ENCODE assay signal across 9 mouse cellular contexts in genomic region chr15:78514393-78515146, GRCm38 (mm10). TPM values are rescaled to one million over a fixed set of nuclear protein-coding genes. Genes with fewer than 3 reads are reported as not detected.
DNase-seq lines count a peak whose midpoint lies in the region; ATAC-seq and TF ChIP-seq lines count a peak whose summit lies in the region.
"Had no signal": no experiment of that assay in that cellular context is flagged by ENCODE, and none has a peak within 500 bp of the region (broad histone marks: within the 10 kb centered on the region; RNA-seq: fewer than 3 reads in every experiment).

No protein-coding gene starts in this region.

- DNase-seq in brain, adult 2 months (ENCODE audit: low read depth, low spot score), result peak; percentile 89
- DNase-seq in heart, embryonic 10.5 days (ENCODE audit: low spot score), result peak; percentile 86
- DNase-seq in kidney, postnatal 4 days, result peak; percentile 87 to 88
- DNase-seq in liver, postnatal 0 days, result peak; percentile 82
- peak; percentile 49 for DNase-seq in retina, adult 2 months (ENCODE audit: low read depth, low spot score)
- peak; percentile 66 to 76 for DNase-seq in thymus, postnatal 36 days

- WGBS in heart, embryonic 10.5 days, result 30% methylated on average over 7 of the region's 7 CpGs
- 27% methylated on average over 7 of the region's 7 CpGs for WGBS in liver, postnatal 0 days (ENCODE audit: insufficient replicate concordance)

- no peaks in the 10 kb centered on the region for H3K27me3 ChIP-seq in E14TG2a.4 (ENCODE audit: insufficient read depth, low read length)
- H3K27me3 ChIP-seq in heart, embryonic 10.5 days (ENCODE audit: insufficient read depth, poor library complexity, severe bottlenecking), result no peaks in the 10 kb centered on the region
- no peaks in the 10 kb centered on the region for H3K27me3 ChIP-seq in liver, postnatal 0 days (ENCODE audit: insufficient read depth, low read length)
- H3K27me3 ChIP-seq: midbrain, embryonic 12.5 days had no signal

- no peaks in the 10 kb centered on the region for H3K36me3 ChIP-seq in E14TG2a.4 (ENCODE audit: insufficient read depth, low read length)
- H3K36me3 ChIP-seq in heart, embryonic 10.5 days, result no peaks in the 10 kb centered on the region
- no peaks in the 10 kb centered on the region for H3K36me3 ChIP-seq in liver, postnatal 0 days (replicated peaks; ENCODE audit: insufficient read depth, low read length)
- H3K36me3 ChIP-seq: midbrain, embryonic 12.5 days had no signal

- H3K9ac ChIP-seq in liver, postnatal 0 days (replicated peaks), result no peak overlapping the region
- H3K9ac ChIP-seq: midbrain, embryonic 12.5 days had no signal

- no peaks in the 10 kb centered on the region for H3K9me3 ChIP-seq in E14TG2a.4 (ENCODE audit: low read length)
- H3K9me3 ChIP-seq in heart, embryonic 10.5 days, result no peaks in the 10 kb centered on the region
- H3K9me3 ChIP-seq in liver, postnatal 0 days (ENCODE audit: low read length), result no peaks in the 10 kb centered on the region
- H3K9me3 ChIP-seq: midbrain, embryonic 12.5 days had no signal

- TF ChIP-seq EP300 in liver, postnatal 0 days (IDR thresholded peaks at IDR 0.05; ENCODE audit: low read depth), result no peak

- peak; percentile 53 for ATAC-seq in liver, postnatal 0 days

- peaks cover 31% of the 10 kb centered on the region for H3K4me1 ChIP-seq in E14TG2a.4 (replicated peaks; ENCODE audit: low read depth, low read length)
- H3K4me1 ChIP-seq in embryonic fibroblast, embryonic 13.5 days (ENCODE audit: control insufficient read depth, insufficient read depth, low read length), result no peaks in the 10 kb centered on the region
- peaks cover 25% of the 10 kb centered on the region for H3K4me1 ChIP-seq in heart, embryonic 10.5 days
- H3K4me1 ChIP-seq in liver, postnatal 0 days (ENCODE audit: insufficient read depth), result peaks cover 24% of the 10 kb centered on the region

- no peak overlapping the region for H3K27ac ChIP-seq in embryonic fibroblast, embryonic 13.5 days (ENCODE audit: insufficient read depth, low read length)
- H3K27ac ChIP-seq in heart, embryonic 10.5 days, result peak overlapping the region; percentile 25
- H3K27ac ChIP-seq in liver, postnatal 0 days (ENCODE audit: low read depth), result no peak overlapping the region
- H3K27ac ChIP-seq: midbrain, embryonic 12.5 days had no signal

- TF ChIP-seq POLR2A in embryonic fibroblast, embryonic 13.5 days (IDR thresholded peaks at IDR 0.05; ENCODE audit: low read depth, low read length), result no peak

- no peak overlapping the region for H3K4me2 ChIP-seq in liver, postnatal 0 days (ENCODE audit: low read depth, low read length)
- H3K4me2 ChIP-seq: midbrain, embryonic 12.5 days had no signal

- peak; percentile 97 for TF ChIP-seq CTCF in E14TG2a.4 (conservative IDR thresholded peaks at IDR 0.05; ENCODE audit: low read length)
- TF ChIP-seq CTCF in embryonic fibroblast, embryonic 13.5 days (IDR thresholded peaks at IDR 0.05; ENCODE audit: borderline replicate concordance, insufficient read depth, low read length), result peak; percentile 81; the same call in 1 of the 2 replicates
- TF ChIP-seq CTCF in liver, postnatal 0 days (IDR thresholded peaks at IDR 0.05; ENCODE audit: low read depth), result peak; percentile 95

- H3K4me3 ChIP-seq in E14TG2a.4 (replicated peaks; ENCODE audit: low read length), result no peak overlapping the region
- no peak overlapping the region for H3K4me3 ChIP-seq in embryonic fibroblast, embryonic 13.5 days (ENCODE audit: insufficient read depth, low read length)
- H3K4me3 ChIP-seq in heart, embryonic 10.5 days, result no peak overlapping the region
- H3K4me3 ChIP-seq in liver, postnatal 0 days (ENCODE audit: low read depth, low read length), result no peak overlapping the region
- H3K4me3 ChIP-seq: midbrain, embryonic 12.5 days had no signal

RNA-seq across cellular contexts. Expression of gene C1qtnf6, which starts 16.6 kb away (rescaled TPM):
- polyA plus RNA-seq in embryonic fibroblast, embryonic 13.5 days (2011; ENCODE audit: insufficient read length, low read depth, missing spikeins), result 43.5 and 77.1 TPM in 2 replicates
- polyA plus RNA-seq in heart, embryonic 10.5 days (2016; fragmentation: Nextera tagmentation; extraction: Ambion mirVana), result 19.0 and 28.4 TPM in 2 replicates
- polyA plus RNA-seq in liver, postnatal 0 days (2015; fragmentation: Nextera tagmentation; extraction: Ambion mirVana), result 4.3 and 4.4 TPM in 2 replicates

RNA-seq across cellular contexts. Expression of gene Il2rb, which starts 19.5 kb away (rescaled TPM):
- 0.25 TPM in 1 of 2 replicates, not detected in the other for polyA plus RNA-seq in embryonic fibroblast, embryonic 13.5 days (2011; ENCODE audit: insufficient read length, low read depth, missing spikeins)
- not detected in 2 replicates for polyA plus RNA-seq in heart, embryonic 10.5 days (2016; fragmentation: Nextera tagmentation; extraction: Ambion mirVana)
- 2.0 and 2.1 TPM in 2 replicates for polyA plus RNA-seq in liver, postnatal 0 days (2015; fragmentation: Nextera tagmentation; extraction: Ambion mirVana)
- polyA plus RNA-seq: midbrain, embryonic 12.5 days had no signal

RNA-seq across cellular contexts. Expression of gene Sstr3, which starts 29.9 kb away (rescaled TPM):
- polyA plus RNA-seq in embryonic fibroblast, embryonic 13.5 days (2011; ENCODE audit: insufficient read length, low read depth, missing spikeins), result not detected in 2 replicates
- 0.12 TPM in 1 of 2 replicates, not detected in the other for polyA plus RNA-seq in heart, embryonic 10.5 days (2016; fragmentation: Nextera tagmentation; extraction: Ambion mirVana)
- not detected in 2 replicates for polyA plus RNA-seq in liver, postnatal 0 days (2015; fragmentation: Nextera tagmentation; extraction: Ambion mirVana)

RNA-seq across cellular contexts. Expression of gene Tmprss6, which starts 46.1 kb away (rescaled TPM):
- not detected in 2 replicates for polyA plus RNA-seq in embryonic fibroblast, embryonic 13.5 days (2011; ENCODE audit: insufficient read length, low read depth, missing spikeins)
- polyA plus RNA-seq in heart, embryonic 10.5 days (2016; fragmentation: Nextera tagmentation; extraction: Ambion mirVana), result 0.06 and 1.7 TPM in 2 replicates
- 73.4 and 80.3 TPM in 2 replicates for polyA plus RNA-seq in liver, postnatal 0 days (2015; fragmentation: Nextera tagmentation; extraction: Ambion mirVana)

RNA-seq across cellular contexts. Expression of gene Rac2, which starts 58.0 kb away (rescaled TPM):
- 0.37 and 2.2 TPM in 2 replicates for polyA plus RNA-seq in embryonic fibroblast, embryonic 13.5 days (2011; ENCODE audit: insufficient read length, low read depth, missing spikeins)
- 5.9 and 13.0 TPM in 2 replicates for polyA plus RNA-seq in heart, embryonic 10.5 days (2016; fragmentation: Nextera tagmentation; extraction: Ambion mirVana)
- polyA plus RNA-seq in liver, postnatal 0 days (2015; fragmentation: Nextera tagmentation; extraction: Ambion mirVana), result 120 and 127 TPM in 2 replicates
